Mouse (Mus musculus): ENCODE results near the gene Faim2. TPM values are rescaled to one million over a fixed set of nuclear protein-coding genes. Genes with fewer than 3 reads are reported as not detected.

The Faim2 gene
- 1.7 and 2.3 TPM in 2 replicates for polyA plus RNA-seq (2012; rRNA removed)

DNA sequence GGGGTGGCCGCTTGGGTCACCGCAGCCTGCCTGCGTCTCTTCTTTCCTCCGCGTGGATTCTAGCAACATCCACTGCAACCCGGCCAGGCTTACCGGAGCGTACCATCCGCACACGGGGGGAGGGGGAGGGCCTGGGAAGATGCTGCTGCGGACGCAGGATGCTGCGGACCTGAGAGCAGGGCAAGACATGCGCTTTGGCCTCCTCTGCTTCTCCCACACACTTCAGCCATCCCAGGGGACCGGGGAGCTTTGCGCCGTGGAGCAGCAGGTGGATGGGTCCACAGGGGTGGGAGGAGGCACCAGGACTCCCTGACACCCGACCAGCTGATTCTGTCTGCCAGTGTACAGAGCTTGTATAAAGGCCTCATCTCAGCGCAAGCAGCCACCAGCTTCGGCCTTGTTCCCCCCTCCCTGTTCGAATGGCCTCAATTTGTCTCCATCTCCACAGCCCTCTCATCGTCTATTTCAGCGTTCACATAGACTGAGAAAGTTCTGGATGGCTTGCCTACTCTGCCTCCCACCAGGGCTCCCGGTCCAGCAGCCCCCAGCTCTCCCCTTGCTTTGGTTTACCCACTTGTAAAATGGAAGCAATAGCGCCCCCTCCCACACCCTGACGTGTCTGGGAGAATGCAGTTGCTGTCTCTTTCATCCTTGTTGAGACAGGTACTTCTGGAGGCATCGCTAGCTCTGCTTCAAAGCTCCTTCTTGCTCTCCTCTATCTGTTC, at the start of gene Faim2:
Gene Faim2 (minus strand): TSS at position 537 of the 725 bp plus-strand sequence.

DNA sequence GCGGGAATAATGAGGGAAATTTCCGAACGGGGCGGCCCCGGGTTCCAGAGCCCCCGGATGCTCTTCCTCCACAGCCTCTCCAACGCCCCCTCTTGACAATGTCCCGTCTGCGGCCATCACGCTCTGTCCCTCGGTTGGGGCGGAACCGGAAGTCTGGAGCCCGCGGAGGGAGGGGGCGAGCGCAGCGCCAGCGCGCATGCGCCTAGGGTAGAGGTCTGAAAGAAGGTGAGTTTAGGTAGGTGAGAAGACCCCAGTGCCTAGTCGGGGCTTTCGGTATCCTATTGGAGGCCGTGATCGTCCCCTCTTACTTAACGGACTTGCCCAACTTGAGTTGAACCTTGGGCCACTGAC, 53.4 kb downstream of the Faim2 start, which contains the start of gene Bcdin3d:
Gene Bcdin3d (minus strand): TSS at position 155 of the 351 bp plus-strand sequence.

DNA sequence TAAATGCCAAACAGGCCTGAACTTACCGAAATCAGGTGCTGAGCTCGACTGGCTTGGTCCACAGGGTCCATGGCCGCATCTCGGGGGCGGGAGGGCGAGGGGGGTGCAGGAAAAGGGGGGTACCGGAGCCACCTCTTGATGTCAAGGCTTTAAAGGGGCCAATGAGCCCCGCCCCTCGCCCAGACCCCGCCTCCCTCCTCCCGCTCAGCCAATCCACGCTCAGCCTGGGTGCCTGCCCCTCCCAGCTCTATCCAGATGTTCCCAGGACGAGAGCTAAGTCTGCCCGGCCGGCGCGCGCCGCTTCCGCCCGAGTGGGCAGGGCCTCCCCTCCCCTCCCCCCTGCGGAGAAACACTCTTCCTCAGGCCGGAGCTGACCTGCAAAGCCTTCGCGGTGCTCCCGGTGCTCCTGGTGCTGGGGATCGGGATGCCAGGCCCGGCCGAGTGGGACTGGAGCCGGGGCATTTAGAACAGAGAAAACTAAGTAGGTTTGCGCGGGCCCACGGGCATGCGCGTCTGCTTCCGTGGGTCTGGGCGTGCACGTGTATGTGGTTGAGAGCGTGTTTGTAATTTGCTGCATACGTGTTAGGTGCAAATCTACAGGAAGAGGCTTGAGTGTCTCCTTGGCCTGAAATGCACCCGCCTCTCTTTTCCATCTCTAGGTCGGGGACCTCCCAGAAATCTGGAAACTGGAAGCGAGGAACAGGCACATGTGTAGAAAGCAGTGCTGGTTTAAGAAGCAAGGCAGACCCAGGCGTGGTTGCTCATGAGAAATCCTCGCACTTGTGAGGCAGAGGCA, 70.2 kb downstream of the Faim2 start, which contains the start of gene Nckap5l:
Gene Nckap5l (minus strand): TSS at position 143 of the 796 bp plus-strand sequence.

Other genes starting within 250 kb of the Faim2 start
- gene Prpf40b, start 233.1 kb downstream of the Faim2 start, polyA plus RNA-seq (2012; rRNA removed): 108 and 142 TPM in 2 replicates
- gene Fam186b, start 232.3 kb downstream of the Faim2 start, polyA plus RNA-seq (2012; rRNA removed): 0.33 and 0.56 TPM in 2 replicates
- gene Fmnl3, start 157.7 kb downstream of the Faim2 start, polyA plus RNA-seq (2012; rRNA removed): 40.4 and 58.2 TPM in 2 replicates
- 631 and 638 TPM in 2 replicates for gene Tmbim6, start 135.3 kb downstream of the Faim2 start, polyA plus RNA-seq (2012; rRNA removed)
- gene Nckap5l, start 70.4 kb downstream of the Faim2 start, polyA plus RNA-seq (2012; rRNA removed): 24.5 and 25.3 TPM in 2 replicates
- gene Bcdin3d, start 53.4 kb downstream of the Faim2 start, polyA plus RNA-seq (2012; rRNA removed): 5.3 and 6.0 TPM in 2 replicates
- 15.8 and 22.1 TPM in 2 replicates for gene Aqp2, start 50.9 kb upstream of the Faim2 start, polyA plus RNA-seq (2012; rRNA removed)
- gene Aqp5, start 62.6 kb upstream of the Faim2 start, polyA plus RNA-seq (2012; rRNA removed): 38.8 and 58.0 TPM in 2 replicates
- 0.17 and 0.28 TPM in 2 replicates for gene Aqp6, start 73.2 kb upstream of the Faim2 start, polyA plus RNA-seq (2012; rRNA removed)
- gene Racgap1, start 123.5 kb upstream of the Faim2 start, polyA plus RNA-seq (2012; rRNA removed): 16.8 and 27.9 TPM in 2 replicates
- 0.25 and 0.37 TPM in 2 replicates for gene Asic1, start 142.2 kb upstream of the Faim2 start, polyA plus RNA-seq (2012; rRNA removed)
- gene Smarcd1, start 174.0 kb upstream of the Faim2 start, polyA plus RNA-seq (2012; rRNA removed): 63.3 and 72.6 TPM in 2 replicates
- gene Gm17349, start 177.3 kb upstream of the Faim2 start, polyA plus RNA-seq (2012; rRNA removed): 2.3 TPM in 1 of 2 replicates, not detected in the other
- gene Gpd1, start 189.3 kb upstream of the Faim2 start, polyA plus RNA-seq (2012; rRNA removed): 60.3 and 69.7 TPM in 2 replicates
- 410 and 417 TPM in 2 replicates for gene Cox14, start 197.5 kb upstream of the Faim2 start, polyA plus RNA-seq (2012; rRNA removed)
- gene Cers5, start 244.7 kb upstream of the Faim2 start, polyA plus RNA-seq (2012; rRNA removed): 47.9 and 56.3 TPM in 2 replicates

All from ovary, adult 2 months (tissue).